Mouse (Mus musculus): ENCODE measurements around the gene Vmn1r221. TPM values are rescaled to one million over a fixed set of nuclear protein-coding genes. Genes with fewer than 3 reads are reported as not detected.

The Vmn1r221 gene
- not detected in 2 replicates for polyA plus RNA-seq (2015; fragmentation: Nextera tagmentation; extraction: Ambion mirVana)

GRCm38 (mm10) chr13:23213827-23214226 lies at the start of gene Vmn1r221:
Vmn1r221 (plus strand) TSS chr13:23214127.

GRCm38 (mm10) chr13:23187875-23188274 lies 26.1 kb upstream of the Vmn1r221 start, which contains the start of gene Vmn1r220:
Vmn1r220 (minus strand) TSS chr13:23187975.

GRCm38 (mm10) chr13:23235847-23236246 lies 21.9 kb downstream of the Vmn1r221 start, which contains the start of gene Vmn1r222:
Vmn1r222 (minus strand) TSS chr13:23235947.

GRCm38 (mm10) chr13:23246834-23247233 lies 32.9 kb downstream of the Vmn1r221 start, which contains the start of gene Vmn1r223:
Vmn1r223 (plus strand) TSS chr13:23247134.

Other genes with a start within 250 kb of the Vmn1r221 start
- gene Vmn1r213, start 206.5 kb upstream of the Vmn1r221 start, polyA plus RNA-seq (2015; fragmentation: Nextera tagmentation; extraction: Ambion mirVana) = not detected in 2 replicates
- not detected in 2 replicates for gene Vmn1r214, start 183.7 kb upstream of the Vmn1r221 start, polyA plus RNA-seq (2015; fragmentation: Nextera tagmentation; extraction: Ambion mirVana)
- gene Vmn1r215, start 146.1 kb upstream of the Vmn1r221 start, polyA plus RNA-seq (2015; fragmentation: Nextera tagmentation; extraction: Ambion mirVana) = not detected in 2 replicates
- gene Vmn1r217, start 95.9 kb upstream of the Vmn1r221 start, polyA plus RNA-seq (2015; fragmentation: Nextera tagmentation; extraction: Ambion mirVana) = not detected in 2 replicates
- gene Vmn1r218, start 81.0 kb upstream of the Vmn1r221 start, polyA plus RNA-seq (2015; fragmentation: Nextera tagmentation; extraction: Ambion mirVana) = not detected in 2 replicates
- gene Vmn1r219, start 54.8 kb upstream of the Vmn1r221 start, polyA plus RNA-seq (2015; fragmentation: Nextera tagmentation; extraction: Ambion mirVana) = not detected in 2 replicates
- gene Vmn1r220, start 26.2 kb upstream of the Vmn1r221 start, polyA plus RNA-seq (2015; fragmentation: Nextera tagmentation; extraction: Ambion mirVana) = not detected in 2 replicates
- not detected in 2 replicates for gene Vmn1r222, start 21.8 kb downstream of the Vmn1r221 start, polyA plus RNA-seq (2015; fragmentation: Nextera tagmentation; extraction: Ambion mirVana)
- not detected in 2 replicates for gene Vmn1r223, start 33.0 kb downstream of the Vmn1r221 start, polyA plus RNA-seq (2015; fragmentation: Nextera tagmentation; extraction: Ambion mirVana)
- 18.7 and 18.8 TPM in 2 replicates for gene Zfp322a, start 155.1 kb downstream of the Vmn1r221 start, polyA plus RNA-seq (2015; fragmentation: Nextera tagmentation; extraction: Ambion mirVana)
- 8.7 and 9.1 TPM in 2 replicates for gene Abt1, start 209.7 kb downstream of the Vmn1r221 start, polyA plus RNA-seq (2015; fragmentation: Nextera tagmentation; extraction: Ambion mirVana)

All from skeletal muscle tissue, postnatal 0 days (tissue).